Mouse (Mus musculus) liver, embryonic 14.5 days (tissue): ENCODE data around the gene Pgm3. TPM values are rescaled to one million over a fixed set of nuclear protein-coding genes. Genes with fewer than 3 reads are reported as not detected.
"Not testable (repeated sequence)": the region's sequence is repeated elsewhere in the genome, so short reads cannot be mapped to it uniquely, and the experiment has no call there.

Experiments used
- ATAC-seq: fragments of 200-750 bp; cut with Nextera tagmentation; 2 replicates; pipeline ENCODE4 v1.8.0; 2017; ENCODE audit warnings: moderate number of reproducible peaks, mild to moderate bottlenecking, moderate library complexity; ENCODE audit not compliant: insufficient read depth
- DNase-seq, 3 experiments: peaks; one replicate each; pipeline ENCODE4 v3.0.0-alpha.2; 2012 to 2013; ENCODE audit warnings: low read depth in 3 of 3, low spot score in 3 of 3
- H3K27ac ChIP-seq: fragments of 300-500 bp; sonication (generic); 2 replicates; pipeline ENCODE4 v1.5.1; 2014; ENCODE audit warnings: moderate library complexity, mild to moderate bottlenecking, control low read depth, inconsistent platforms
- H3K27me3 ChIP-seq: fragments of 300-500 bp; sonication (generic); 2 replicates; pipeline ENCODE4 v1.6.1; 2014; ENCODE audit warnings: mild to moderate bottlenecking, low read length, moderate library complexity; ENCODE audit not compliant: control insufficient read depth, insufficient read depth
- H3K36me3 ChIP-seq: fragments of 300-500 bp; sonication (generic); replicated peaks from 2 replicates; pipeline ENCODE4 v1.6.1; 2014; ENCODE audit warnings: low read depth; ENCODE audit not compliant: control insufficient read depth, insufficient read depth
- H3K4me1 ChIP-seq, 2 experiments: fragments of 200-500 bp in 1 of 2; fragments of 300-500 bp in 1 of 2; sonication (generic) in 1 of 2; replicated peaks; 2 replicates each; pipeline ENCODE4 v1.6.1; 2012 to 2014; ENCODE audit warnings: antibody characterized with exemption in 1 of 2, inconsistent platforms in 1 of 2, low read length in 1 of 2; ENCODE audit not compliant: control insufficient read depth in 2 of 2, insufficient read depth in 2 of 2
- H3K4me2 ChIP-seq: fragments of 300-500 bp; sonication (generic); 2 replicates; pipeline ENCODE4 v1.6.1; 2014; ENCODE audit warnings: low read depth, mild to moderate bottlenecking, control low read depth, moderate library complexity
- H3K4me3 ChIP-seq, 2 experiments: fragments of 200-500 bp in 1 of 2; fragments of 300-500 bp in 1 of 2; sonication (generic) in 1 of 2; 2 replicates each; pipeline ENCODE4 v1.5.1; 2012 to 2014; ENCODE audit warnings: low read depth in 2 of 2, low read length in 2 of 2, mild to moderate bottlenecking in 2 of 2, control low read depth in 1 of 2, inconsistent platforms in 1 of 2, moderate library complexity in 1 of 2; ENCODE audit not compliant: insufficient read depth in 1 of 2
- H3K9ac ChIP-seq: fragments of 300-500 bp; sonication (generic); replicated peaks from 2 replicates; pipeline ENCODE4 v1.6.1; 2014; ENCODE audit warnings: mild to moderate bottlenecking, control low read depth, moderate library complexity
- H3K9me3 ChIP-seq: fragments of 300-500 bp; sonication (generic); 2 replicates; pipeline ENCODE4 v1.6.1; 2016; ENCODE audit warnings: low read length, mixed read lengths; ENCODE audit not compliant: control insufficient read depth
- CTCF ChIP-seq: IDR thresholded peaks from 2 replicates; pipeline ENCODE4 v1.5.1; 2016; ENCODE audit warnings: antibody characterized with exemption, low read depth, control low read depth
- EP300 ChIP-seq: IDR thresholded peaks from 2 replicates; pipeline ENCODE4 v1.6.1; 2016; ENCODE audit warnings: antibody characterized with exemption, low read depth
- WGBS: fragments of 180-500 bp; shearing (Covaris S2); extraction: QIAGEN DNeasy Blood & Tissue Kit; methylation state at CpG from one replicate; pipeline ENCODE4 v1.1.7; 2014; ENCODE audit not compliant: insufficient replicate concordance; 5-methylcytosine and 5-hydroxymethylcytosine counted together
- polyA plus RNA-seq, 2 experiments: library from polyadenylated mRNA; depleted of rRNA in 1 of 2; stranded (reverse) in 1 of 2; unstranded in 1 of 2; fragments of >200 nt; fragmentation: Nextera tagmentation in 1 of 2; extraction: Ambion mirVana in 1 of 2; gene quantifications; 2 replicates each; pipeline versions ENCODE4 v1.2.1 to v1.2.3; 2012 to 2014

Pgm3 gene
- polyA plus RNA-seq, 2 experiments = 7.0 to 16.1 TPM

DNA sequence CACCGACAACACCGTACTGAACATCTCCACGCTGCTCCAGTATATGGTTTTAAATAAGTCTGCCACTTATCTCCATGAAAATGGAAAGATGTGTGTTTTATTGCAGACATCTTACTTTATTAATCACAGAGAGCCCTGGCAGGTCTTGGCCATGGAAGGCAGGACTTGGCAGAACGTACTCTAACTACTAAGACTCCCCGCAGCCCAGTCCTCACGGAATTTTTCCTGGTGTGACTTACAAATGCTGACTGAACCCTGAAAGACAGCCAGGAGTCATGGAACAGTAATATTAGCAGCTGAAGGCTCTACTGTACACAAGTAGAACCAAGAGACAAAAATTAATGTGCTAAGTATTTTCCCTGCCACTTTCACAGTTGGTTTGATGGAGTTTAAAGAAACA, 34.1 kb upstream of the Pgm3 start:
- H3K9me3 ChIP-seq = no peaks in the 10 kb centered on the region
- ATAC-seq (no peak), DNase-seq (no peak)
- H3K27me3 ChIP-seq = no peaks in the 10 kb centered on the region
- no peak overlapping the region for H3K4me2 ChIP-seq
- no peak overlapping the region for H3K4me3 ChIP-seq
- no peak overlapping the region for H3K27ac ChIP-seq
- no peak overlapping the region for H3K9ac ChIP-seq
- no peaks in the 10 kb centered on the region for H3K4me1 ChIP-seq
- WGBS = 77% methylated on average over 6 of the region's 6 CpGs
- TF ChIP-seq CTCF = no peak
- TF ChIP-seq EP300 = no peak
- H3K36me3 ChIP-seq = no peaks in the 10 kb centered on the region

DNA sequence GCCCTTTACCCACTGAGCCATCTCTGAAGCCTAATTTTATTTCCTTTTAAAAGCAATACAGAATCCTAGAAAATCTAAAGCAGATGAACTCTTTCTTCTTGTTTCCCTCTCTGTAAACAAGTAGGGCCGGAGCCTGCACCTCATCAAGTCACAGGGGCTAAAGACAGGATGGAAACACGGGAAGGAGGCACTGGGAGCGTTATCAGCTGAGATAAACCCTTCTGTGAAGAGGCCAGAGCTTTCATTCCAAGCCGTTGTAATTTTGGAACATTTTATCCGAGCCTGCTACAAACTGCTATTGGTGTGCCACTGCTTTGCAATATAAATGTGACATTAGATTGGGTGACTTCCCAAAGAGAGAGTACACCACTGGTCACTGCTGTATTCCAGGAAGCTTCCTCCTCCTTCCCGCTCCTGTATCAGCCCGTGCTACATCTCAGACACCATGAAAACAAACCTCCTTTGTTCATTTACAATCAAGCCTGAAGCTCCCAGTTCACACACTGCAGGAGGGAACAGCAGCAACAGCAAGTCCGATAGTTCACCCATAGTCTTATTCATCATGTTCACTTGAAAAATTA, 28.2 kb upstream of the Pgm3 start:
- TF ChIP-seq EP300 = no peak
- no peak for TF ChIP-seq CTCF
- DNase-seq = no peak
- Histone ChIP-seq H3K4me3 (no peak overlapping the region), H3K9me3 (no peaks in the 10 kb centered on the region), H3K36me3 (no peaks in the 10 kb centered on the region), H3K27ac (no peak overlapping the region), H3K9ac (no peak overlapping the region), H3K4me2 (no peak overlapping the region), H3K27me3 (no peaks in the 10 kb centered on the region), H3K4me1 (no peaks in the 10 kb centered on the region)
- WGBS = 43% methylated on average over 8 of the region's 8 CpGs
- ATAC-seq = no peak

DNA sequence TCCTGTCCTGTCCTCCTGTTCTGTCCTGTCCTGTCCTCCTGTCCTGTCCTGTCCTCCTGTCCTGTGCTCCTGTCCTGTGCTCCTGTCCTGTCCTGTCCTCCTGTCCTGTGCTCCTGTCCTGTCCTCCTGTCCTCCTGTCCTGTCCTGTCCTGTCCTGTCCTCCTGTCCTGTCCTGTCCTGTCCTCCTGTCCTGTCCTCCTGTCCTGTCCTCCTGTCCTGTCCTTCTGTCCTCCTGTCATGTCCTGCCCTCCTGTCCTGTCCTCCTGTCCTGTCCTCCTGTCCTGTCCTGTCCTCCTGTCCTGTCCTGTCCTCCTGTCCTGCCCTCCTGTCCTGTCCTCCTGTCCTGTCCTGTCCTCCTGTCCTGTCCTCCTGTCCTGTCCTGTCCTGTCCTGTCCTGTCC, 25.3 kb upstream of the Pgm3 start:
- H3K36me3 ChIP-seq, H3K9ac ChIP-seq, H3K9me3 ChIP-seq, H3K27me3 ChIP-seq, DNase-seq, H3K4me1 ChIP-seq, H3K4me2 ChIP-seq, ATAC-seq, H3K4me3 ChIP-seq, H3K27ac ChIP-seq: not testable (repeated sequence)

DNA sequence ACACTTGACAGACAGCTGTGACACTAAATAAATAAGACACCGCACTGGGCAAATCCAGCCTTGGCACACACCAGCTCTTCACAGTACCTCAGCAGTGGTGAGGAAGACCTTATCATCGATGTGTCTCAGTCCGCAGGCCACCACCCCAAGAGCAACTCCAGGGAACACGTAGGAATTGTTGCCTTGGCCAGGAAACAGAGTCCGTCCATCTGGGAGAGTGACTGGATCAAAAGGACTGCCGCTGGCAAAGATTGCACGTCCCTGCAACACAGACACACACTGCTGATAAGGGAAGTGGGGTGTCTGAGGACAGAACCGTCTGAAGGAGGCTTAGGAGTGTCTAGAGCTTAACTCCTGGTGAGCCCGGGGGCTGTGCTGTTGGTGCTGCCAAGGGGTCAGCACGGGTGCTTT, 22.7 kb upstream of the Pgm3 start:
- H3K4me2 ChIP-seq, ATAC-seq, H3K4me3 ChIP-seq, H3K9me3 ChIP-seq, H3K36me3 ChIP-seq, H3K27ac ChIP-seq, H3K27me3 ChIP-seq, H3K9ac ChIP-seq, H3K4me1 ChIP-seq, DNase-seq: not testable (repeated sequence)
- 45% methylated on average over 10 of the region's 10 CpGs for WGBS

DNA sequence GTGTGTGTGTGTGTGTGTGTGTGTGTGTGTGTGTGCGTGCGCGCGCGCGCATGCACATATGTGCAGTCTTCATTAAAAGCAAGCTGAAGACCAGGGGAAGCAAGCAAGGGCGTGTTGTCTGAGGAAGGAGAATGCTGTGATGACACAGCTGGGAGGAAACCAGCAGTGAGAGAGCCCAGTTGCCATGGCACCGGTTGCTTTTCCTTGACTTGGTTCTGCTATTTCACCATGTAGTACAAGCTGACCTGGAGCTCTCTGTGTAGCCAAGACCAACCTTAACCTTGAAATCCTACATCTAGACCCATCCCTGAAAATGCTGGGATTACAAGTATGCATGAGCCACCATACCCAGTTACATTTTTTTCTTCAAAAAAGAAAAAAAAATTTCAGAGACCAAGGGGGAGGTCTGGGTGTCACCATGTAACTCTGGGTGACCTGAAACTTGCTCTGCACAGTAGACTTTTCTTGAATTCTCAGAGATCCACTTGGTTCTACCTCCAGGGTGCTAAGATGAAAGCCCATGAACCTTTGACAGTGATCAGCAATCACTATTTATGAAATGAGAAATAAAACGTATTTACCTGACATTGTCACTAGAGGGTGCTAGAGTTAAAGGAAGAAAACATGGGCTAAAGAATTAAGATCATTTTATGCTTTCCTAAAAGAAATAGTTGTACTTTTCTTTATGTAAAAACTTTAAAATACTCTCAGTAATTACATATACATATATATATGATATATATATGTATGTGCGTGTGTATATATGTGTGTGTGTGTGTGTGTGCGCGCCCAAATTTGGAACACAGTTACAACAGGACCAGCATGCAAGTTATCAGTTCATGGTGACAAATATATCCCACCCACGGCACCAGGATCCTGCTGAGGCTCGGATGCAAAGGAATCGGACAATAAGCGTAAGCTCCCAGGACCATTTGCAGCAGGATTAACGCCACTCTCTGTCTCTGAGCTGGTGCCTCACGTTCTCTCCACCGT, 21.3 kb upstream of the Pgm3 start:
- WGBS = 66% methylated on average over 19 of the region's 19 CpGs
- no peak for DNase-seq
- H3K27ac ChIP-seq = no peak overlapping the region
- H3K4me1 ChIP-seq = no peaks in the 10 kb centered on the region
- H3K4me3 ChIP-seq = no peak overlapping the region
- TF ChIP-seq EP300 (no peak), CTCF (peak; percentile 42; the same call in 1 of the 2 replicates)
- H3K36me3 ChIP-seq = no peaks in the 10 kb centered on the region
- H3K27me3 ChIP-seq = no peaks in the 10 kb centered on the region
- ATAC-seq = 0 out of 2 replicates have a peak, but pooled peaks have one; percentile 26
- H3K9me3 ChIP-seq = no peaks in the 10 kb centered on the region
- no peak overlapping the region for H3K4me2 ChIP-seq
- no peak overlapping the region for H3K9ac ChIP-seq
